Mouse (Mus musculus): ENCODE measurements around the gene P2rx5. TPM values are rescaled to one million over a fixed set of nuclear protein-coding genes. Genes with fewer than 3 reads are reported as not detected.
A peak's percentile ranks its signal among the peaks of the same experiment; 100 is the strongest.

P2rx5 gene
- total and polyA plus RNA-seq, 3 experiments: 0.04 to 0.25 TPM; not detected in 1

DNA sequence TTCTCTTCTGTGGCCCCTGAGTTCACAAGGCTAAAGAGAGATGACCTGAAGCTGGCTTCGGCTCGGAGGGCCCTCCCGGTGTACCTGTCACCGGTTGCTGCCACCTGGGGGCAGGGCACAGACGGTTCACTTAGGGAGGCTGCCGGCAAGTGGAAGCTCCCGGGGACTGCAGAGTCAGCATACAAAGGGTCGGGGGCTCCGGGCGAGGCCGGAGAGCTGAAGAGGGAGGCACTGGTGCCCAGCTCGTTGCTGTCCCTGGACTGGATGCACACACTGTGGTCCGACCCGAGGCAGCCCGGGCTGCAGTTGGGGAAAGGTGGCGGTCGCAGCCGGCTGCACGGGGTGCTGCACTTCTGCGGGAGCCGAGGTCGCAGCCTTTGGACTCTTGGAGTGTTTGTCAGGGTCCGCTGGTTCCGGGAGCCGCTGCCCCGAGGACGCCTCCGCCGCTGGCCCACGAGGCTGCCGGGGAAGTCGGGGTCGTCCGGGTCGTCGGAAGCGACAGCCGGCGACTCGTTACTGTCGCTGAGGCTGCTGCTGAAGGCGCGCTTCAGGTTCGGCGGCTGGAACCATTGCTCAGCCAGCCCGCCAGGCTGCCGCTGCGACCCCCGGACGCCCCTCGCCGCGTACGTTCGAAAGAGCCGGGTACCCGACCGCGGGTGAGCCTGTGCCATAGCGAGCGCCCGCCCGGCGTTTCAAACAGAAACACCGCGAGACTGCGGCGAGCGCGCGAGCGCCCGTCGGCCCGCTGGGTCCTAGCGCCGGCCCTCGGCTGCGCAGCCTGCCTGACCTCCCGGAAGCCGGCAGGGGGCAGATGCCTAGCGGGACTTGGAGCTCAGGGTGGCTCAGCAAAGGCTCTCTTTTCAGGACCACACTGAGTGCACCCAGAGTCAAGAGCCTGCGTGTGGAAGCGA is 22.4 kb upstream of the P2rx5 start, which contains the start of gene Haspin:
TSS of gene Haspin (minus strand) at position 704 of the 911 bp plus-strand sequence.
- Histone ChIP-seq H3K9me3 (replicated peaks; ENCODE audit: insufficient read depth, low read length) (no peaks in the 10 kb centered on the region), H3K79me2 (ENCODE audit: control insufficient read depth, insufficient read depth, low read length, poor library complexity) (peaks cover 49% of the 10 kb centered on the region), H3K4me3 (ENCODE audit: control insufficient read depth in 1 of 2, insufficient read depth in 1 of 2, low read depth in 2 of 2, low read length in 2 of 2) (peak within 1 kb of the TSS; percentile 87 to 97), H3K27me3 (ENCODE audit: control insufficient read depth in 1 of 2, insufficient read depth in 2 of 2, low read length in 2 of 2) (no peaks in the 10 kb centered on the region), H3K36me3 (ENCODE audit: control insufficient read depth in 1 of 2, insufficient read depth in 2 of 2, low read length in 2 of 2) (peaks cover 0 to 34% of the 10 kb centered on the region in 2 experiments; a peak in 3 of 4 replicates), H3K4me1 (ENCODE audit: control insufficient read depth in 1 of 2, insufficient read depth in 2 of 2, low read length in 2 of 2) (peaks cover 0 to 37% of the 10 kb centered on the region in 2 experiments; a peak in 3 of 4 replicates), H3K9ac (ENCODE audit: control insufficient read depth, low read depth, low read length, poor library complexity, severe bottlenecking) (peak within 1 kb of the TSS; percentile 97), H3K27ac (ENCODE audit: control insufficient read depth, low read depth, low read length) (peak within 1 kb of the TSS; percentile 64)
- peak; percentile 97 for DNase-seq (ENCODE audit: low read depth, low spot score)
- no peak for TF ChIP-seq MAX (IDR thresholded peaks at IDR 0.05; ENCODE audit: low read length)
- TF ChIP-seq ETS1 (IDR thresholded peaks at IDR 0.05; ENCODE audit: low read depth, low read length): peak; percentile 11; the same call in 1 of the 2 replicates
- TF ChIP-seq TBP (IDR thresholded peaks at IDR 0.05; ENCODE audit: low read depth, low read length): peak; percentile 58; the same call in 1 of the 2 replicates
- TF ChIP-seq MYB (IDR thresholded peaks at IDR 0.05; ENCODE audit: low read depth, low read length): no peak
- TF ChIP-seq MAFK (IDR thresholded peaks at IDR 0.05; ENCODE audit: borderline replicate concordance, low read depth, low read length): peak; percentile 10; the same call in 1 of the 2 replicates
- TF ChIP-seq RCOR1 (IDR thresholded peaks at IDR 0.05; ENCODE audit: low read depth, low read length): no peak
- TF ChIP-seq CHD2 (IDR thresholded peaks at IDR 0.05; ENCODE audit: low read length): peak; percentile 97
- TF ChIP-seq EP300 (IDR thresholded peaks at IDR 0.05; ENCODE audit: low read depth in 1 of 2, low read length in 2 of 2): no peak
- TF ChIP-seq POLR2AphosphoS2 (IDR thresholded peaks at IDR 0.05; ENCODE audit: low read length): peak; percentile 52; the same call in 1 of the 2 replicates
- TF ChIP-seq RAD21 (IDR thresholded peaks at IDR 0.05; ENCODE audit: low read depth, low read length): peak; percentile 69
- peak; percentile 77 for TF ChIP-seq MXI1 (IDR thresholded peaks at IDR 0.05; ENCODE audit: low read depth, low read length)
- TF ChIP-seq SIN3A (IDR thresholded peaks at IDR 0.05; ENCODE audit: low read length): peak; percentile 95
- TF ChIP-seq ZKSCAN1 (IDR thresholded peaks at IDR 0.05; ENCODE audit: low read depth, low read length): no peak
- peak; percentile 74; the same call in 1 of the 2 replicates for TF ChIP-seq ELF1 (IDR thresholded peaks at IDR 0.05; ENCODE audit: low read depth, low read length)
- peak; percentile 93 for TF ChIP-seq NELFE (IDR thresholded peaks at IDR 0.05; ENCODE audit: low read depth, low read length)
- TF ChIP-seq KAT2A (conservative IDR thresholded peaks at IDR 0.05; ENCODE audit: low read depth, low read length): no peak; the same call in 1 of the 2 replicates
- TF ChIP-seq MAZ (IDR thresholded peaks at IDR 0.05; ENCODE audit: low read depth, low read length): 0 out of 2 replicates have a peak, but pooled peaks have one; percentile 35
- TF ChIP-seq BHLHE40 (IDR thresholded peaks at IDR 0.05; ENCODE audit: borderline replicate concordance, low read depth, low read length): no peak
- TF ChIP-seq UBTF (IDR thresholded peaks at IDR 0.05; ENCODE audit: borderline replicate concordance, insufficient read depth, low read depth, low read length): 0 out of 2 replicates have a peak, but pooled peaks have one; percentile 39
- peak; percentile 46; the same call in 1 of the 2 replicates for TF ChIP-seq NRF1 (IDR thresholded peaks at IDR 0.05; ENCODE audit: insufficient read depth, low read depth, low read length, poor library complexity, severe bottlenecking)
- peak; percentile 94 to 96 for TF ChIP-seq POLR2A (IDR thresholded peaks at IDR 0.05; ENCODE audit: control insufficient read depth in 1 of 2, insufficient read depth in 1 of 2, low read depth in 1 of 2, low read length in 2 of 2, poor library complexity in 1 of 2)
- no peak for TF ChIP-seq GATA1 (IDR thresholded peaks at IDR 0.05; ENCODE audit: low read depth, low read length)
- no peak; the same call in 1 of the 2 replicates for TF ChIP-seq ZC3H11A (IDR thresholded peaks at IDR 0.05; ENCODE audit: low read depth, low read length)
- TF ChIP-seq TAL1 (IDR thresholded peaks at IDR 0.05; ENCODE audit: low read length): no peak
- TF ChIP-seq MYC (IDR thresholded peaks at IDR 0.05; ENCODE audit: low read depth, low read length): 0 out of 2 replicates have a peak, but pooled peaks have one; percentile 8
- TF ChIP-seq USF1 (IDR thresholded peaks at IDR 0.05; ENCODE audit: low read depth, low read length): no peak
- TF ChIP-seq POLR2AphosphoS5 (IDR thresholded peaks at IDR 0.05; ENCODE audit: borderline replicate concordance, low read depth, low read length): no peak
- no peak for TF ChIP-seq MEF2A (IDR thresholded peaks at IDR 0.05; ENCODE audit: extremely low read depth, insufficient replicate concordance, low read depth, low read length, poor library complexity, severe bottlenecking)
- peak; percentile 56; the same call in 1 of the 2 replicates for TF ChIP-seq TCF12 (IDR thresholded peaks at IDR 0.05; ENCODE audit: low read depth, low read length)
- no peak for TF ChIP-seq USF2 (IDR thresholded peaks at IDR 0.05; ENCODE audit: borderline replicate concordance in 1 of 2, insufficient read depth in 1 of 2, low read depth in 1 of 2, low read length in 2 of 2)
- TF ChIP-seq ZMIZ1 (IDR thresholded peaks at IDR 0.05; ENCODE audit: low read depth, low read length): peak; percentile 83
- peak; percentile 89 for TF ChIP-seq HCFC1 (IDR thresholded peaks at IDR 0.05; ENCODE audit: low read depth, low read length)
- peak; percentile 87 for TF ChIP-seq SMC3 (IDR thresholded peaks at IDR 0.05; ENCODE audit: low read depth, low read length)
- TF ChIP-seq CHD1 (IDR thresholded peaks at IDR 0.05; ENCODE audit: low read depth, low read length): peak; percentile 28; the same call in 1 of the 2 replicates

Measured in MEL (cell line).